Mouse (Mus musculus) bone marrow, adult 2 months (tissue): ENCODE data around the gene Mindy4.

Source experiments
- CTCF ChIP-seq: fragments of 200-500 bp; IDR thresholded peaks from 2 replicates; pipeline ENCODE4 v1.5.1; 2011; ENCODE audit warnings: low read length, control low read depth; ENCODE audit not compliant: control insufficient read depth, insufficient read depth
- POLR2A ChIP-seq: fragments of 200-500 bp; IDR thresholded peaks from 2 replicates; pipeline ENCODE4 v1.6.1; 2011; ENCODE audit warnings: low read depth, mild to moderate bottlenecking, control low read depth, low read length, borderline replicate concordance; ENCODE audit not compliant: control insufficient read depth

DNA sequence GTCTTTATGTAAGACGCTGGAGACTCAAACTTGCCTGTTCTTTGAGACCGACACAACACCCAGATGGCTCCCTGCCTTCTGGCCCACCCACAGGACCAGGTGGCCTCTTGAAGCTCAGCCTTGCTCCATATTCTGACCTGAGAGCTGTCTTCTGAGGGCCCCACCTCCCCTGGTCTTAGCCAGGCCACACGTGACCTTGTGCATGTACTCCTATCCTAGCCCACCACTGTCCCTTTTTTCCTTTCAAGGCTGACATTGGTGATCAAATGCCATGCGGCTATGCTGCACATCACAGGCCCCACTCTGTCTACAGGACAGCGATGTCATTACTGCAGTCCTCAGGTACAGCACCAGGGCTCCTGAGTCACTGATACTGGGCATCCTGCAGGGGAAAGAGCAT, 30.1 kb downstream of the Mindy4 start:
- no peak for TF ChIP-seq CTCF
- TF ChIP-seq POLR2A = no peak
